Mouse (Mus musculus) brain, embryonic 14.5 days (tissue): Measurements from ENCODE around the gene Cyyr1.

Experiments
- CTCF ChIP-seq: fragments of 200-500 bp; IDR thresholded peaks from 2 replicates; pipeline ENCODE4 v1.5.1; 2012; ENCODE audit warnings: inconsistent platforms, mild to moderate bottlenecking, moderate library complexity, borderline replicate concordance; ENCODE audit not compliant: insufficient read depth, insufficient read length; ENCODE audit errors: extremely low read depth
- POLR2A ChIP-seq: fragments of 200-500 bp; IDR thresholded peaks from 2 replicates; pipeline ENCODE4 v1.6.1; 2012; ENCODE audit warnings: mild to moderate bottlenecking, inconsistent platforms, borderline replicate concordance; ENCODE audit not compliant: poor library complexity, insufficient read depth, insufficient read length, severe bottlenecking; ENCODE audit errors: extremely low read depth

DNA sequence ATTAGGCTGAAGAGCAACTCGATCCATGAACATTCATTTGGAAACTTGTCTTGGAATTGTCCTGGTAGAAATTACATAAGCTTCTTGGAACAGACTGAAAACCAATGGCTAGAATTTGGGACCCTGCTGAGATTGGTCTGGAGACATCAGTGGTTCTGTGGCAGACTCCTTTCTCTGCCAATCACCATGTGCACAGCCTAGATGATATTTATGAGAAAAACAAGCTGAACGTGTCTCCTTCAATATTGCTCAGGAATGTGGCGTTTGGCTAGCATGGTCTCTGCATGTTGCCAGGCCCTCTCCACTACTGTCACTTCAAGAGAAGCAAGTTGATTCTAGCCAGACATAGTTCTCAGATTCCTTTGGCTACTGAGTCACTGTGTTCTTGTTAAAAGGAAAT, 107.4 kb downstream of the Cyyr1 start:
- no peak for TF ChIP-seq POLR2A
- TF ChIP-seq CTCF, result no peak
